Mouse (Mus musculus) spleen, adult 10 weeks (tissue): ENCODE data around the gene Dsp. TPM values are rescaled to one million over a fixed set of nuclear protein-coding genes. Genes with fewer than 3 reads are reported as not detected.

Source experiments
- polyA plus RNA-seq: library from polyadenylated mRNA; stranded (reverse); fragments of 350-450 nt; fragmentation: Illumina TruSeq; extraction: RNeasy Lipid Tissue Mini Kit (QIAGEN cat#74804); gene quantifications from one replicate; pipeline ENCODE4 v1.2.3, GENCODE M21; 2015; ENCODE audit warnings: low replicate concordance; ENCODE audit not compliant: insufficient read depth

Gene Dsp
- polyA plus RNA-seq: 0.11 TPM

GRCm38 (mm10) chr13:38151069-38151588 is at the start of gene Dsp:
Gene Dsp, plus strand, starts transcription at chr13:38151294.

DNA sequence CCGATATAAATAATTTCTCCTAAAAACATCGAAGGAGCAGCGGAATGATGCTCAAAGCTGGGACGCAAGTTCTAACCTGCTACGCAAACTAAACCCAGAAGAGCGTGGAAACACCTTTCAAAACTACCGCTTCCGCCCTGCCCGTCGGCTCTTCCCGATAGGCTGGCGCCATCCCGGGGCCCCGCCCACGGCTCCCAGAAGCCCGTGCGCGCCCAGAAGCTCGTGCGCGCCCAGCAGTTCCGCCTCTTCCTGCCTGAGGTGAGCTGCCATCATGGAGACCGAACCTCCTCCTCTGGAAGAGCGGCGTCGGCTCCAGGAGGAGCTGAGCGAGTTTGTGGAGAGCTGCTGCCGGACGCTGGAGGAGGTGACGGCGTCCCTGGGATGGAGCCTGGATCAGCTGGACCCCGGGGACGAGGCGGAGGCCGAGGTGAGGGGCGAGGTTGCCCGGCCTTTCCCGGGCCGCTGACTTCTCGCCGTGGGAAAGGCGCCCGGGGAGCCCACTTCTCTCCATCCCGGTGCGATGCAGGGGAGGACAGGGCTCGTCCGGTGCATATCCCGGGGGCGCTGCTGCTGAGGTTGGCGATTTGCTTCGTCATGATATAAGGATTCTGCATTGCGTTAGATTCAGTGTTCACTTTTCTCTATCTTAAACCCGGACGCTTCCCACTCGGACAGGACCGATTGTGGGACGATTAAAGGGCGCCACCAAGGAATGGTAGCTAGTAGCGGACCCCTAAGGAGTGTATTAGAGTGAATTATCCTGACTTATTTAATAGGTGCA is 53.8 kb downstream of the Dsp start, which contains the start of gene Snrnp48:
Gene Snrnp48, plus strand, starts transcription at position 237 of the 781 bp plus-strand sequence.

Other genes with a start within 250 kb of the Dsp start
- 89.9 TPM for gene Ssr1, start 157.1 kb upstream of the Dsp start, polyA plus RNA-seq
- gene Riok1, start 114.3 kb upstream of the Dsp start, polyA plus RNA-seq: 63.1 TPM
- gene Cage1, start 114.2 kb upstream of the Dsp start, polyA plus RNA-seq: 1.9 TPM
- 99.6 TPM for gene Snrnp48, start 53.6 kb downstream of the Dsp start, polyA plus RNA-seq
- 5.7 TPM for gene Bmp6, start 193.8 kb downstream of the Dsp start, polyA plus RNA-seq